Mouse (Mus musculus) myocyte (in vitro differentiated cells): ENCODE data around the gene Olfml2b.

Experiments
- E2F4 ChIP-seq: IDR thresholded peaks from one replicate; pipeline ENCODE4 v1.6.1; 2011; ENCODE audit warnings: mild to moderate bottlenecking, control low read depth, moderate library complexity; ENCODE audit not compliant: insufficient read depth
- MAX ChIP-seq: IDR thresholded peaks from one replicate; pipeline ENCODE4 v1.6.1; 2011; ENCODE audit warnings: low read depth, mild to moderate bottlenecking, control low read depth
- MYOG ChIP-seq, 3 experiments: IDR thresholded peaks; one replicate each; pipeline ENCODE4 v1.6.1; 2011; ENCODE audit warnings: control low read depth in 2 of 3, low read depth in 2 of 3, mild to moderate bottlenecking in 2 of 3; ENCODE audit not compliant: insufficient read length in 2 of 3, control insufficient read depth in 1 of 3, insufficient read depth in 1 of 3
- POLR2A ChIP-seq: IDR thresholded peaks from one replicate; pipeline ENCODE4 v1.6.1; 2011; ENCODE audit warnings: low read depth, mild to moderate bottlenecking, control low read depth, moderate library complexity; ENCODE audit not compliant: insufficient read length
- POLR2AphosphoS2 ChIP-seq: IDR thresholded peaks from one replicate; pipeline ENCODE4 v1.6.1; 2011; ENCODE audit warnings: low read depth, control low read depth; ENCODE audit not compliant: insufficient read length
- TCF12 ChIP-seq: IDR thresholded peaks from one replicate; pipeline ENCODE4 v1.6.1; 2011; ENCODE audit warnings: mild to moderate bottlenecking, control low read depth; ENCODE audit not compliant: poor library complexity, insufficient read depth, severe bottlenecking
- USF1 ChIP-seq: IDR thresholded peaks from one replicate; pipeline ENCODE4 v1.6.1; 2011; ENCODE audit warnings: low read depth, mild to moderate bottlenecking, control low read depth, moderate library complexity

- no peak for TF ChIP-seq POLR2A
- TF ChIP-seq MYOG (IDR thresholded peaks at IDR 0.05; ENCODE audit: control insufficient read depth in 1 of 3, insufficient read depth in 1 of 3, insufficient read length in 2 of 3, low read depth in 2 of 3) = no peak
- no peak for TF ChIP-seq USF1
- no peak for TF ChIP-seq E2F4
- TF ChIP-seq POLR2AphosphoS2 = no peak
- no peak for TF ChIP-seq MAX
- no peak for TF ChIP-seq TCF12
Observed at GRCm38 (mm10) chr1:170638941-170639340, 5.4 kb upstream of the Olfml2b start.
